Mouse (Mus musculus): ENCODE data around the gene H3f3a. TPM values are rescaled to one million over a fixed set of nuclear protein-coding genes. Genes with fewer than 3 reads are reported as not detected.

The H3f3a gene
- polyA plus RNA-seq, 1 experiment from 2014 or later, result 2,296 TPM

DNA sequence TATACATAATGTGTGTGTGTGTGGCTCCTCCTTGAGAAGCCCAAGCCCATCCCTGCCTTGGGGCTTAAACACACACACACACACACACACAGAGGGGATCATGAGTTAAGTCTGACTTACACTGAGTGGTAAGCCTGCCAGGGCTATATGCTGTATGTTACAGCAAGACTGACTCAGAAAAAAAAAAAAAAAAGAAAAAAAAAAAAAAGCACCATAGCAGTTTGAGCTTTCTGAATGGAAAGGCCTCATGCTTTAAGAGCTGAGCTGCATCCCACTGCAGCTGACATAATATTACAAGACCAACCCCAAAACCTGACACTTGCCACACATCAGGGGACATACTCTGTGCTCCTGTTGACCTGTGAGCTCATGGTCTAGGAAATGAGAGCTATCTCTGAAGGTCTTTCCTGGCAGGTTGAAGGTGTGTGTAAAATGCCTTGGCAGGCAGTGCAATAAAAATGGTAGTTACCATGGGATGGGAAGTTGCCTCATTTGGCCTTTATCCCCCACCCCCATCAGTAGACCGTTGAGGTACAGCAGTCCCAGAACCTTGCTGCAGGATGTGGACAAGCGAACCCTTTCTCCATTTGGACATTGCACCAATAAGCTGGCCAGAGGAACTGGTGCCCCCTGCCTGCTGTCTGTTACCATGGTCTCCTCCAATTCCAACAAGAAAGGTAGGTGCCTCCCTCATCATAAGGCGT, 56.3 kb downstream of the H3f3a start:
- WGBS (ENCODE audit: insufficient replicate concordance), result 59% methylated on average over 3 of the region's 3 CpGs
- Histone ChIP-seq H3K27ac (replicated peaks) (no peak overlapping the region), H3K27me3 (peaks cover 2% of the 10 kb centered on the region; the same call in 1 of the 2 replicates), H3K4me1 (replicated peaks) (peaks cover 7% of the 10 kb centered on the region), H3K9me3 (replicated peaks) (no peaks in the 10 kb centered on the region), H3K36me3 (replicated peaks) (peaks cover 26% of the 10 kb centered on the region), H3K9ac (no peak overlapping the region), H3K4me2 (no peak overlapping the region), H3K4me3 (replicated peaks) (no peak overlapping the region)
- peak; percentile 40; the same call in 1 of the 2 replicates for ATAC-seq (ENCODE audit: insufficient read depth)

DNA sequence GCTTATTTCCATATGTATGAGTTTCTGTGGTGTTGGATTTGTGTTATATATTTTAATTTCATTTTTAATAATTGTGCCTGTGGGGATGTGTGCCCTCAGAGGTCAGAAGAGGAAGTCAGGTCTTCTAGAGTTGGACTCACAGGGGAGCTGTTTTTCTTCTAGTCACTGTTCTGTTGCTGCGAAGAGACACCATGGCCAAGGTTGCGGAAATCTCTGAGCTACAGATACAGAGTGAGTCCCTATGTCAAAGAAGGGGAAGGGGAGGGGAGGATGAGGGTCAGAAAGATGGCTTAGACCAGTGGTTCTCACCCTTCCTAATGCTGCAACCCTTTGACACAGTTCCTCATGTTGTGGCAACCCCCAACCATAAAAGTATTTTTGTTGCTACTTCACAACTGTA, 57.0 kb downstream of the H3f3a start:
- ATAC-seq (ENCODE audit: insufficient read depth), result no peak
- no peak overlapping the region for H3K27ac ChIP-seq (replicated peaks)
- H3K9me3 ChIP-seq (replicated peaks), result no peaks in the 10 kb centered on the region
- H3K4me2 ChIP-seq, result no peak overlapping the region
- H3K27me3 ChIP-seq, result no peaks in the 10 kb centered on the region
- H3K4me1 ChIP-seq (replicated peaks), result peaks cover 7% of the 10 kb centered on the region
- WGBS (ENCODE audit: insufficient replicate concordance), result 46% methylated on average over 2 of the region's 2 CpGs
- H3K9ac ChIP-seq, result no peak overlapping the region
- no peak overlapping the region for H3K4me3 ChIP-seq (replicated peaks)
- H3K36me3 ChIP-seq (replicated peaks), result peaks cover 33% of the 10 kb centered on the region

DNA sequence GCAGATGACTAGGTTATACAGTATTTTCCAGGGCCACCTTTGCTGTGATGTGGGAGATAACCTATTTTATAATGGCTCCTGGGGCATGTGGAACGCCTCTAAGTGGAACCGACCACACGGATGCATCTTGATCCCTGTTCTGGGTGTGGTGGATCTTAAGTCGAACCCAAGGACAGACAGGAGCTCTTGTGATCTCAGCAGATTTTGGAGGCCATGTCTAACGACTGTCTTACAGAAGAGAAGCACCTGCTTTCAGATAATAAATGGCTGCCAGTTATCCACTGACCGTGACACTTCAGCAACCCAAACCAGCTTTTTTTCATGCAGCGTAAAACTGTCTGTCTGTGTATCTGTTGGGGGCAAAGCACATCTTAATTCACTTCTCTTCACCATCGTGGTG, 59.4 kb downstream of the H3f3a start:
- Histone ChIP-seq H3K9me3 (replicated peaks) (no peaks in the 10 kb centered on the region), H3K4me1 (replicated peaks) (peaks cover 7% of the 10 kb centered on the region), H3K27ac (replicated peaks) (no peak overlapping the region), H3K27me3 (no peaks in the 10 kb centered on the region), H3K9ac (no peak overlapping the region), H3K4me2 (no peak overlapping the region), H3K36me3 (replicated peaks) (peaks cover 43% of the 10 kb centered on the region), H3K4me3 (replicated peaks) (no peak overlapping the region)
- 79% methylated on average over 8 of the region's 8 CpGs for WGBS (ENCODE audit: insufficient replicate concordance)
- no peak for ATAC-seq (ENCODE audit: insufficient read depth)

DNA sequence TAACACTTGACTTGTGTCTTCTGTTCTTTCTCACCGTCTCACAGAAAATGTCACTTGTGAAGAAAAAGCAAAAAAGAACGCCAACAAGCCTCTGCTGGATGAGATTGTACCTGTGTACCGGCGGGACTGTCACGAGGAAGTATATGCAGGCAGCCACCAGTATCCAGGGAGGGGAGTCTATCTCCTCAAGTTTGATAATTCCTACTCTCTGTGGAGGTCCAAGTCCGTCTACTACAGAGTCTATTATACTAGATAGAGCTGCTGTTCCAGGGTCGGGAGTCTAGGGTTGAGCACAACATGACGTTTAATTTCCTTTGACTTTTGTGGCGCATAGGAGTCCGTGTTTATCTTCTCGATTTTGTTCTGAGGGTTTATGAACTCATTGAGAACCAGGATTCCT, 61.6 kb downstream of the H3f3a start:
- no peak for ATAC-seq (ENCODE audit: insufficient read depth)
- no peak overlapping the region for H3K4me3 ChIP-seq (replicated peaks)
- H3K27ac ChIP-seq (replicated peaks), result no peak overlapping the region
- H3K27me3 ChIP-seq, result no peaks in the 10 kb centered on the region
- H3K4me1 ChIP-seq (replicated peaks), result no peaks in the 10 kb centered on the region
- no peak overlapping the region for H3K9ac ChIP-seq
- H3K9me3 ChIP-seq (replicated peaks), result no peaks in the 10 kb centered on the region
- WGBS (ENCODE audit: insufficient replicate concordance), result 84% methylated on average over 11 of the region's 11 CpGs
- H3K36me3 ChIP-seq (replicated peaks), result peaks cover 63% of the 10 kb centered on the region
- no peak overlapping the region for H3K4me2 ChIP-seq

Other genes with a start within 250 kb of the H3f3a start
- gene Parp1, start 245.0 kb downstream of the H3f3a start, polyA plus RNA-seq (2015; fragmentation: Nextera tagmentation; extraction: Ambion mirVana), result 54.5 and 62.7 TPM in 2 replicates
- 9.6 and 9.8 TPM in 2 replicates for gene Lin9, start 172.8 kb downstream of the H3f3a start, polyA plus RNA-seq (2015; fragmentation: Nextera tagmentation; extraction: Ambion mirVana)
- 0.23 and 0.33 TPM in 2 replicates for gene Mixl1, start 116.9 kb downstream of the H3f3a start, polyA plus RNA-seq (2015; fragmentation: Nextera tagmentation; extraction: Ambion mirVana)
- gene Acbd3, start 87.9 kb downstream of the H3f3a start, polyA plus RNA-seq (2015; fragmentation: Nextera tagmentation; extraction: Ambion mirVana), result 7.6 and 8.3 TPM in 2 replicates
- 21.8 and 22.4 TPM in 2 replicates for gene Sde2, start 37.2 kb upstream of the H3f3a start, polyA plus RNA-seq (2015; fragmentation: Nextera tagmentation; extraction: Ambion mirVana)
- not detected in 2 replicates for gene Lefty2, start 79.2 kb upstream of the H3f3a start, polyA plus RNA-seq (2015; fragmentation: Nextera tagmentation; extraction: Ambion mirVana)
- 93.6 and 108 TPM in 2 replicates for gene Pycr2, start 90.3 kb upstream of the H3f3a start, polyA plus RNA-seq (2015; fragmentation: Nextera tagmentation; extraction: Ambion mirVana)
- gene Lefty1, start 121.1 kb upstream of the H3f3a start, polyA plus RNA-seq (2015; fragmentation: Nextera tagmentation; extraction: Ambion mirVana), result 4.8 and 5.2 TPM in 2 replicates
- 8.0 and 9.3 TPM in 2 replicates for gene Tmem63a, start 128.4 kb upstream of the H3f3a start, polyA plus RNA-seq (2015; fragmentation: Nextera tagmentation; extraction: Ambion mirVana)
- 7.5 and 8.2 TPM in 2 replicates for gene Ephx1, start 207.0 kb upstream of the H3f3a start, polyA plus RNA-seq (2015; fragmentation: Nextera tagmentation; extraction: Ambion mirVana)
- 0.10 TPM in 1 of 2 replicates, not detected in the other for gene 9130409I23Rik, start 237.3 kb upstream of the H3f3a start, polyA plus RNA-seq (2015; fragmentation: Nextera tagmentation; extraction: Ambion mirVana)

Data from liver, embryonic 15.5 days (tissue).